Mouse (Mus musculus) bone marrow, adult 2 months (tissue): ENCODE results near the gene Gm3173. TPM values are rescaled to one million over a fixed set of nuclear protein-coding genes. Genes with fewer than 3 reads are reported as not detected.
"Not testable (repeated sequence)": the region's sequence is repeated elsewhere in the genome, so short reads cannot be mapped to it uniquely, and the experiment has no call there.

Experiments
- H3K27ac ChIP-seq: fragments of 200-500 bp; 2 replicates; pipeline ENCODE4 v1.5.1; 2012; ENCODE audit warnings: low read depth, mild to moderate bottlenecking, control low read depth, inconsistent platforms, low read length; ENCODE audit not compliant: control insufficient read depth, poor library complexity, insufficient read depth
- H3K4me1 ChIP-seq: fragments of 200-500 bp; 2 replicates; pipeline ENCODE4 v1.6.1; 2011; ENCODE audit warnings: low read length; ENCODE audit not compliant: control insufficient read depth, insufficient read depth
- H3K4me3 ChIP-seq: fragments of 200-500 bp; replicated peaks from 2 replicates; pipeline ENCODE3; 2011; ENCODE audit warnings: mild to moderate bottlenecking, low read depth, low read length, control low read depth; ENCODE audit not compliant: control insufficient read depth
- WGBS: fragments of 180-500 bp; shearing (Covaris S2); methylation state at CpG from one replicate; pipeline ENCODE4 v1.1.7; 2018; 5-methylcytosine and 5-hydroxymethylcytosine counted together
- polyA plus RNA-seq: library from polyadenylated mRNA; stranded (reverse); fragments of >200 nt; gene quantifications from 2 replicates; pipeline ENCODE4 v1.2.4, GENCODE M21; 2011; ENCODE audit warnings: low replicate concordance; ENCODE audit not compliant: missing spikeins, insufficient read depth, insufficient read length

Gene Gm3173
- not detected in 2 replicates for polyA plus RNA-seq

DNA sequence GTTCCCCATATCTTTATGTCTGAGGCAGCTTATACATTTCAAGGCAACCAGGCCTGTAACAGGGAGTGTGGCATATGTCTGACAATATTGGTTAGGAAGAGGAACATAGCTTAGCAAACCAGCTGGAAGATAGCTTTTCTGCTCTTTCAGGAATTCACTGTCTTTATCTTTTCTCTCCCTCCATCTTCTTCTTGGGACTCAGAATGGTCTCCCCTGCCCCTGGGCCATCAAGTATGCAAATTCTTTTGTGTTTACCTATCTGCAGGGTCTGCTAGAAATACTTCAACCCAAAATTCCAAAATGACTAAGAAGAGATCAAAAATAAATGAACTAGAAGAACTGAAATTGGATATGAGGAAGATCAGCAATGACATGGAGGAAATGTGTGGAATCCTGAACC lies at the start of gene Gm3173:
Gm3173 (plus strand) TSS at position 301 of the 400 bp plus-strand sequence.
- not testable (repeated sequence) for H3K4me1 ChIP-seq, H3K4me3 ChIP-seq

DNA sequence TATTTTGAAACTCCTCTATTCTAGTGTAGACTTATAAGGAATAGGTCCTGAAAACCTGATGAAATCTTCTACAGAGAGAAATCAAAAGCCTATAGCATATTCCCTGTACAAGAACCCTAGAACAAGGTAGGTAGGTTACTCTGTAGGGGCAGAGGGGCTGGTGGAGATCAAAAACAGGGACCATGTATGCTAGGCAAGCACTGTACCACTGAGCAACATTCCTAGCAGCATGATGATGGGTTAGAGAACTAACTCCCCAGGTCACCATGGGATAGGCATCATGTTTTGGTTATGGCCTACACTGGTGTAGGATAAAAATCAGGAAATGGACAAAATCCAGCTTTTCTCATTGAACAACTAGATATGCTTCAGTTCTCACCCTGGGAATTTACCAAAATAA lies 45.2 kb upstream of the Gm3173 start:
- not testable (repeated sequence) for H3K4me1 ChIP-seq, H3K27ac ChIP-seq, H3K4me3 ChIP-seq

More for the DNA sequence above, at the start of gene Gm3173:
- H3K27ac ChIP-seq: not testable (repeated sequence)

GRCm38 (mm10) chr14:4392841-4393530 lies 37.8 kb upstream of the Gm3173 start:
- H3K4me1 ChIP-seq, H3K27ac ChIP-seq, H3K4me3 ChIP-seq: not testable (repeated sequence)
- 88% methylated on average over 4 of the region's 6 CpGs for WGBS

- not testable (repeated sequence) for H3K4me1 ChIP-seq, H3K4me3 ChIP-seq, H3K27ac ChIP-seq
- 71% methylated on average over 1 of the region's 3 CpGs for WGBS
Observed at GRCm38 (mm10) chr14:4397226-4397625, 33.6 kb upstream of the Gm3173 start, which contains the start of gene Gm3159. Gm3159 (plus strand) TSS chr14:4397526.

DNA sequence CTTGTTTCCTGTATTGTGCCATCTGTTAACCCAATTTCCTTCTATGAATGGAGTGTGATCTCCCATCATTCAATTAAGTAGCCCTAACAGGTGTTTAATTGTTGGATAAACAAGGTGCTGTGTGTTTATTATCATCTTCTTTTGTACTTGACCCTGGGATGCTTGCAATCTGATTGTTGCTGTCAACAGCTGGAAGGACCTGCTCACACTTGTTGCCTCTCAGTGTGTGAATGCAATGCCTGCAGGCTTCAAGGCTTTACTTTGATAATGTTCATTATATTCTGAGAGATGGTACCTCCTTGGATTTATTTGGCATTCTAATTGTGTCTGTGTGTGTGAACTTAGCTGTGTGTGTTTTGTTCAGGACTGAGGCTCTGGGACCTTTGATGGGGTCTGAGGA lies 32.2 kb upstream of the Gm3173 start:
- H3K4me1 ChIP-seq, H3K27ac ChIP-seq, H3K4me3 ChIP-seq: not testable (repeated sequence)

DNA sequence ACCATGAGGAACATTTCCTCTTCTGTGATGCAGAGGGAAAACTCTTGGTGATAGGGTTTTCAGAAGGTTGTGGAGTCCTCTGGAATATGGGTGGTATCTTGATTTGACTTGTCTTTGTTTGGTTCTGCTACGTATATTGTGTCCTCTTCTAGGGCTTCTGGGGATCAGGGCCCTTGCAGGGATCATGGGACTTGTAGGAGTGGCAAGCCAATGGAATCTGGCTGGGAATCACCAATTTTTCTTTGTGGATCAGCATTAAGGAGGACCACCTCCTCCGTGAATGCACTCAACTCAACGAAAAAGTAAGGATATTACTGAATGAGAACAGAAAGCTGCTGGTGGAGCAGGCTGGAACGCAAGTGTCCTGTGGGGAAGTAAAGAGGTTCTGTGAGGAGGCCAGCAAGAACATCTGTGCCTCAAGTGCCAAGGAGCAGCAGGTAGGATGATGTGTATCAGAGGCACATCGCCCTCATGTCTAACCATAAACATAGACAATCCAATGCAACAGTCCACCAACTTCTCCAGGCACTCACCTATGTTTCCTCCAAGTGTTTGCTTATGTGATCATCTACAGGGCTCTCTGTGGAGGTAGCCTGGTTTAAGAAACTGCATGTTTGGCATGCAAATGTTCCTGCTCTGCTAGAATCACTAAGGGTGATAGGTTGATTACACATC lies 30.5 kb upstream of the Gm3173 start:
- not testable (repeated sequence) for H3K27ac ChIP-seq, H3K4me1 ChIP-seq, H3K4me3 ChIP-seq
- 77% methylated on average over 5 of the region's 5 CpGs for WGBS

DNA sequence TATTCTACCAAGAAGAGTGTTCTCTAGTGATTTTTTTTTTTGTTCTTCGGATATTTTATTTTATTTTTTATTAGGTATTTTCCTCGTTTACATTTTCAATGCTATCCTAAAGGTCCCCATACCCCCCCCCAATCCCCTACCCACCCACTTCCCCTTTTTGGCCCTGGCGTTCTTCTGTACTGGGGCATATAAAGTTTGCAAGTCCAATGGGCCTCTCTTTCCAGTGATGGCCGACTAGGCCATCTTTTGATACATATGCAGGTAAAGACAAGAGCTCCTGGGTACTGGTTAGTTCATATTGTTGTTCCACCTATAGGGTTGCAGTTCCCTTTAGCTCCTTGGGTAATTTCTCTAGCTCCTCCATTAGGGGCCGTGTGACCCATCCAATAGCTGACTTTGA lies 29.5 kb upstream of the Gm3173 start:
- H3K4me1 ChIP-seq, H3K27ac ChIP-seq, H3K4me3 ChIP-seq: not testable (repeated sequence)
- WGBS: 54% methylated on average over 5 of the region's 5 CpGs

- not testable (repeated sequence) for H3K4me3 ChIP-seq, H3K27ac ChIP-seq, H3K4me1 ChIP-seq
Observed at GRCm38 (mm10) chr14:4403840-4404239, 27.0 kb upstream of the Gm3173 start.

- H3K27ac ChIP-seq, H3K4me3 ChIP-seq, H3K4me1 ChIP-seq: not testable (repeated sequence)
- 35% methylated on average over 1 of the region's 1 CpGs for WGBS
Observed at GRCm38 (mm10) chr14:4409939-4410338, 20.9 kb upstream of the Gm3173 start.

DNA sequence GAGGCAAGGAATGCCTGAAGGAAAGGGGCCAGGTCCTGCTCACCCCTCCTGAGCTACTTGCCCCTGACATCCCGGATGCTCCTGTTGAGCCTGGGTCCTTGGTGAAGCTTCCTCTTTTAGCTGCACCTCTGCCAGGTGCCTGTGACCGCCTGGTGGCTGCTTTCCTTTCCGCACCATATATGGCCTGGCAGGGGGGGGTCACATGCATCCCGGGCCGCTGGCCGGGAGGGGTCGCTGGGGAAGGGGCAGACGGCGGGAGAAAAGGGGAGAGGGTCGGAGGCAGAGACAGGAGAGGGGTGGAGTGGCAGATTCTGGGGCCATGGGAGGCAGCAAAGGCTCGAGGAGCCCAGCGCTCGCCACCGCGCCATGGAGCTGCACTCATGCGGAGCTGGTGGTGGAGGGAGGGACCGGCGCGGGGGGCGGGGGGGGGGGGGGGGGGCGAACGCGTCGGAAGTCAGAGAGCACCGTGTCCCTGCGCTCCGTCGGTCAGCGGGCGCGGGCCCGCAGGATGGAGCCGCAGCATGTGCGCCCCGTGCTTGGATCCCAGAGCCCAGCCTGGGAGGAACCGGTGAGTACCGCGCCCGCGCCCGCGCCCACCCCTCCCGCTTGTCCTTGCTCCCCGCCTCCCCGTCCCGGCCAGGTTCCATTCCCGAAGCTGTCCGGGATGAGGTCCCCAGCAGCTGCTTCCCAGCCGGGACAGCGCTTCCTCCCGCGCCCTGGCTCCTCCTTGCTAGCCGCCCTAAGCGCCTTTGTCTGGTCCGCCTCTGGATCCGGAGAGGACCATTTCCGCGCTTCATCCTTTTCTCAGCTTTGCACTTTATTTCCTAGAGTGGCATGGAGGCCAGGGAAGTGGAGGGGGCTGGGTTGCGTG lies 15.6 kb upstream of the Gm3173 start, which contains the start of gene Gm3164:
Gm3164 (plus strand) TSS at position 484 of the 871 bp plus-strand sequence.
- 4% methylated on average over 34 of the region's 59 CpGs for WGBS

DNA sequence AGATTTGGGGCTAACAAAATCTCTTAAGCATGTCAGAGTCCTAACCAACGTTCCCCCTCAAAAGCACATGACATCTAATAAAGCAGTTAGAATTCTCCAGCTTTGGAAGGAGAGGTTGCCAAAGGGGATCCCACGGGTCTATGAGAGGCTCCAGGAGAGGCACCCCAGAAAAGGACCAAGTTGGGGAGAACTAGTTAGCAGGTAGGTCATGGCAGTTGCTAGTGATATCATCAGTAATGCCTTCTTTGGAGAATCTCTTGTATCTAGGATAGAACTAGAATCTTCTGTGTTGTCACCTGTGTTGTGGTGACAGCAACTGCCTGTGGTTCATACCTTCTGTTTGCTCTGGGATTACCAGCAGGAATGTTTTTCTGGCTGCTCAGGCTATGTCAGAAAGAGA lies 50.7 kb downstream of the Gm3173 start, which contains the start of gene Gm3182:
Gm3182 (plus strand) TSS at position 301 of the 400 bp plus-strand sequence.
- not testable (repeated sequence) for H3K27ac ChIP-seq, H3K4me1 ChIP-seq, H3K4me3 ChIP-seq
- 88% methylated on average over 1 of the region's 2 CpGs for WGBS

More for the DNA sequence above, 15.6 kb upstream of the Gm3173 start, which contains the start of gene Gm3164:
- H3K27ac ChIP-seq, H3K4me1 ChIP-seq, H3K4me3 ChIP-seq: not testable (repeated sequence)

- not testable (repeated sequence) for H3K4me1 ChIP-seq, H3K27ac ChIP-seq, H3K4me3 ChIP-seq
- WGBS: 4% methylated on average over 15 of the region's 25 CpGs
Observed at GRCm38 (mm10) chr14:4499425-4499824, 68.6 kb downstream of the Gm3173 start.

DNA sequence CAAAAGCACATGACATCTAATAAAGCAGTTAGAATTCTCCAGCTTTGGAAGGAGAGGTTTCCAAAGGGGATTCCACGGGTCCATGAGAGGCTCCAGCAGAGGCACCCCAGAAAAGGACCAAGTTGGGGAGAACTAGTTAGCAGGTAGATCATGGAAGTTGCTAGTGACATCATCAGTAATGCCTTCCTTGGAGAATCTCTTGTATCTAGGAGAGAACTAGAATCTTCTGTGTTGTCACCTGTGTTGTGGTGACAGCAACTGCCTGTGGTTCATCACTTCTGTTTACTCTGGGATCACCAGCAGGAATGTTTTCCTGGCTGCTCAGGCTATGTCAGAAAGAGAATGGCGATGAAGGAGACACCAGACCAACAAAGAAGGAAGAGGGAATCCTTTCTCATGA lies 124.3 kb downstream of the Gm3173 start, which contains the start of gene Gm3047:
Gm3047 (plus strand) TSS at position 301 of the 400 bp plus-strand sequence.
- not testable (repeated sequence) for H3K4me1 ChIP-seq, H3K27ac ChIP-seq, H3K4me3 ChIP-seq
- no CpG with 5 or more reads among the region's 2 CpGs for WGBS
